Mouse (Mus musculus) liver, embryonic 16.5 days (tissue): ENCODE results near the gene Spdye4c. TPM values are rescaled to one million over a fixed set of nuclear protein-coding genes. Genes with fewer than 3 reads are reported as not detected.

Experiments used
- ATAC-seq: fragments of 200-750 bp; cut with Nextera tagmentation; 2 replicates; pipeline ENCODE4 v1.8.0; 2017; ENCODE audit warnings: low read depth, mild to moderate bottlenecking, moderate number of reproducible peaks, moderate library complexity
- H3K27ac ChIP-seq: fragments of 300-500 bp; sonication (generic); 2 replicates; pipeline ENCODE4 v1.5.1; 2014; ENCODE audit warnings: mild to moderate bottlenecking, low read length
- H3K27me3 ChIP-seq: fragments of 300-500 bp; sonication (generic); 2 replicates; pipeline ENCODE4 v1.6.1; 2014; ENCODE audit warnings: low read depth, low read length, mixed read lengths; ENCODE audit not compliant: control insufficient read depth, insufficient read depth
- H3K36me3 ChIP-seq: fragments of 300-500 bp; sonication (generic); 2 replicates; pipeline ENCODE4 v1.6.1; 2014; ENCODE audit warnings: mild to moderate bottlenecking; ENCODE audit not compliant: control insufficient read depth, insufficient read depth
- H3K4me1 ChIP-seq: fragments of 300-500 bp; sonication (generic); 2 replicates; pipeline ENCODE4 v1.6.1; 2014; ENCODE audit warnings: low read depth, low read length, mixed read lengths; ENCODE audit not compliant: control insufficient read depth
- H3K4me2 ChIP-seq: fragments of 300-500 bp; sonication (generic); 2 replicates; pipeline ENCODE4 v1.6.1; 2014; ENCODE audit warnings: low read depth, low read length, mixed read lengths
- H3K4me3 ChIP-seq: fragments of 300-500 bp; sonication (generic); 2 replicates; pipeline ENCODE4 v1.5.1; 2014; ENCODE audit warnings: low read depth, mild to moderate bottlenecking, low read length
- H3K9ac ChIP-seq: fragments of 300-500 bp; sonication (generic); 2 replicates; pipeline ENCODE4 v1.6.1; 2014; ENCODE audit warnings: low read depth, low read length
- H3K9me3 ChIP-seq: fragments of 300-500 bp; sonication (generic); replicated peaks from 2 replicates; pipeline ENCODE4 v1.6.1; 2016; ENCODE audit warnings: low read length; ENCODE audit not compliant: control insufficient read depth
- WGBS: fragments of 180-500 bp; shearing (Covaris S2); extraction: QIAGEN DNeasy Blood & Tissue Kit; methylation state at CpG from one replicate; pipeline ENCODE4 v1.1.7; 2014; ENCODE audit not compliant: insufficient replicate concordance; 5-methylcytosine and 5-hydroxymethylcytosine counted together
- polyA plus RNA-seq: library from polyadenylated mRNA; unstranded; fragments of >200 nt; fragmentation: Nextera tagmentation; extraction: Ambion mirVana; gene quantifications from 2 replicates; pipeline ENCODE4 v1.2.1, GENCODE M21; 2015

The Spdye4c gene
- polyA plus RNA-seq, 1 experiment from 2014 or later = not detected

- Histone ChIP-seq H3K27ac (no peak overlapping the region), H3K4me3 (no peak overlapping the region), H3K4me1 (no peaks in the 10 kb centered on the region), H3K4me2 (no peak overlapping the region), H3K27me3 (no peaks in the 10 kb centered on the region), H3K36me3 (no peaks in the 10 kb centered on the region), H3K9me3 (no peaks in the 10 kb centered on the region), H3K9ac (no peak overlapping the region)
- no peak for ATAC-seq
- WGBS = 57% methylated on average over 8 of the region's 8 CpGs
Measured at GRCm38 (mm10) chr2:128552798-128553720, 38.0 kb upstream of the Spdye4c start.

DNA sequence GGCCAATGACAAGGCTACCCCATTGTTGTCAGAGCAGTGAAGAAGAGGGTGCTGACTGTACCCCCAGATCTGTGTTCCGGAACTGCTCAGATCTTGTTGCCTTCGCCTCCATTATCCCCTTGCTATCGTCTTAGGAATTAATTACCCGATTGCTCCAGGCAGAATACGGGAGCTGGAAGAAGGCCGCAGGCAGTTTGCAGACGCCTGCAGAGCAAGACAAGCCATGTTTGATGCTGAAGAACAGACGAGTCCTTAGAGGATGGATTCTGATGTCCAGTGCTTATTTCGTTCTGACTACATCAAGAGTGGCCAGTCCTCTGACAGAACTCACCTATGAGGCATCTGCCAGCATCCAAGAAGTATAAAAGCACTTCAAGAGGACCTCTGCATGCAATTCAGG is 35.9 kb upstream of the Spdye4c start:
- no peak for ATAC-seq
- no peaks in the 10 kb centered on the region for H3K36me3 ChIP-seq
- 63% methylated on average over 9 of the region's 9 CpGs for WGBS
- H3K4me3 ChIP-seq = no peak overlapping the region
- no peak overlapping the region for H3K9ac ChIP-seq
- H3K4me2 ChIP-seq = no peak overlapping the region
- no peaks in the 10 kb centered on the region for H3K27me3 ChIP-seq
- no peaks in the 10 kb centered on the region for H3K4me1 ChIP-seq
- no peak overlapping the region for H3K27ac ChIP-seq
- no peaks in the 10 kb centered on the region for H3K9me3 ChIP-seq

- Histone ChIP-seq H3K27me3 (no peaks in the 10 kb centered on the region), H3K9me3 (no peaks in the 10 kb centered on the region), H3K4me1 (no peaks in the 10 kb centered on the region; the same call in 1 of the 2 replicates), H3K27ac (no peak overlapping the region), H3K9ac (no peak overlapping the region), H3K4me2 (no peak overlapping the region), H3K4me3 (no peak overlapping the region), H3K36me3 (no peaks in the 10 kb centered on the region)
- ATAC-seq = no peak
- WGBS = 55% methylated on average over 3 of the region's 3 CpGs
Measured at GRCm38 (mm10) chr2:128564195-128564594, 26.8 kb upstream of the Spdye4c start.

- ATAC-seq = no peak
- WGBS = 63% methylated on average over 8 of the region's 8 CpGs
Measured at GRCm38 (mm10) chr2:128565904-128566303, 25.1 kb upstream of the Spdye4c start.

DNA sequence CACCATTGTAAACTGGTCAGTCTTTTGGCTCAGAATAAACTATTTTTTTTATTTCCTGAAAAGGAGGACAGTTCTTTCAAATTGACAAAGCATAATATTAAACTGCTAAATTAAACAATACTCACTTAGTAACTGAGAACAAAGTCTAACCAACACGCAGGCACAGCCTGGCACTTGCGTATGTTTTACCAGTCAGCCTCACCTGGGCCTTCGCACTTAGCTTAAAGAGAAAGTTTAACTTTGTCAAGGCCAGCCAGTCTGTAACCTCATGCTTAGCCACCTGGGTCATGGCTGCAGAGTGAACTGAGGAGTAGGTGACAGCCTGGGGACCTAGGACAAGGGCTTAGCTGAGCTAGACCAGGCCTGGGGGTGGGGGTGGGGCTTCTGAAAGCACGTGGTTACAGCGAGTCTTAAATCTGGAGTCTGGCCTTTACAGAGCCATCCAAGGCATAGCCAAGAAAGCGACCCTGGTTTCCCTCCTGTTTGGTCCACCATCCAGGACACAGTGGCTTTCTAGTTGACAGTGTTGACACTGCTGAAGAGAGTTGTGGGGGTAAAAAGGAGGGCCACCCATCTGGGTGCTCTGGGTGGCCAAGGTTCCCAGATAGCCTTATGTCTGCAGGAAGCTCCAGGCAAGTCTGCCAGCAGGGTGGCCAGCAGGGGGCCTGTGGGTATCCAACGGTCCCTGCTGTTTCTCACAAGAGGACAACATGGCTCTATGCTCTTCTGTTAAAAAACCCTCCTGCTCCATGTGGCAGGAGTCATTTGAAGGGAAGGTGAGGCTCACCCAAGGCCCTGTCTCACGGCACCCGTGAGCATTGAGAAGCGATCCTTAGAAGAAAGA is 24.5 kb upstream of the Spdye4c start:
- 0 out of 2 replicates have a peak, but pooled peaks have one; percentile 30 for ATAC-seq
- no peaks in the 10 kb centered on the region; the same call in 1 of the 2 replicates for H3K4me1 ChIP-seq
- no peak overlapping the region for H3K27ac ChIP-seq

More at GRCm38 (mm10) chr2:128565904-128566303, 25.1 kb upstream of the Spdye4c start:
- H3K4me3 ChIP-seq = no peak overlapping the region
- no peaks in the 10 kb centered on the region; the same call in 1 of the 2 replicates for H3K4me1 ChIP-seq
- H3K27me3 ChIP-seq = no peaks in the 10 kb centered on the region
- H3K9me3 ChIP-seq = no peaks in the 10 kb centered on the region
- no peak overlapping the region for H3K9ac ChIP-seq
- H3K4me2 ChIP-seq = no peak overlapping the region
- H3K27ac ChIP-seq = no peak overlapping the region
- H3K36me3 ChIP-seq = no peaks in the 10 kb centered on the region

GRCm38 (mm10) chr2:128568018-128568417 is 23.0 kb upstream of the Spdye4c start:
- WGBS = 42% methylated on average over 6 of the region's 6 CpGs
- H3K36me3 ChIP-seq = no peaks in the 10 kb centered on the region
- no peak overlapping the region for H3K9ac ChIP-seq
- no peak overlapping the region for H3K4me2 ChIP-seq
- H3K27ac ChIP-seq = no peak overlapping the region
- H3K9me3 ChIP-seq = no peaks in the 10 kb centered on the region
- H3K4me3 ChIP-seq = no peak overlapping the region
- peak; percentile 83 for ATAC-seq
- no peaks in the 10 kb centered on the region for H3K27me3 ChIP-seq
- H3K4me1 ChIP-seq = no peaks in the 10 kb centered on the region; the same call in 1 of the 2 replicates

More for the DNA sequence above, 24.5 kb upstream of the Spdye4c start:
- Histone ChIP-seq H3K9me3 (no peaks in the 10 kb centered on the region), H3K4me3 (no peak overlapping the region), H3K4me2 (no peak overlapping the region), H3K9ac (no peak overlapping the region), H3K27me3 (no peaks in the 10 kb centered on the region), H3K36me3 (no peaks in the 10 kb centered on the region)
- WGBS = 63% methylated on average over 10 of the region's 10 CpGs

GRCm38 (mm10) chr2:128568490-128568889 is 22.5 kb upstream of the Spdye4c start:
- 37% methylated on average over 4 of the region's 4 CpGs for whole genome bisulfite sequencing

DNA sequence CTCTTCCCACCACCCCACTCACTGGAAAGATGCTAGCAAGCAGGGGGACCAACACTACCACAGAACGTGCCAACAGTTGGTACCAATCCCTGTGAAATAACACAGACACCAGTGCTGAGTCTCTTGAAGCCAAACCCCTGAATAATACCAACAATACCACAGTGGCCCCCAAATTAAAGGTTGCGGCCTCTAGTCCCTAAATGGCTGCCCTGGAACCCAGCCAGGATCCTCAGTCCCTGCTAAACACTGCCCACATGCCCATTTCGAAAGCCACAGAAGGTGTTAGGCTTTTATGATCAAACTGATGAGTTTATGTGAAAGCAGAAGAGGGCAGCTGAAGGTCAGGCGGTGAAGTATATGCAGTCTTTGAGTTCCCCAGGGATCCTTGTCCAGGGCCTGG is 20.0 kb upstream of the Spdye4c start:
- Histone ChIP-seq H3K9ac (no peak overlapping the region), H3K4me3 (no peak overlapping the region), H3K27me3 (no peaks in the 10 kb centered on the region), H3K9me3 (no peaks in the 10 kb centered on the region), H3K4me1 (no peaks in the 10 kb centered on the region; the same call in 1 of the 2 replicates), H3K4me2 (no peak overlapping the region), H3K36me3 (no peaks in the 10 kb centered on the region), H3K27ac (no peak overlapping the region)
- whole genome bisulfite sequencing = 63% methylated on average over 4 of the region's 4 CpGs
- ATAC-seq = no peak

More at GRCm38 (mm10) chr2:128568490-128568889, 22.5 kb upstream of the Spdye4c start:
- no peak for ATAC-seq
- H3K27me3 ChIP-seq = no peaks in the 10 kb centered on the region
- H3K36me3 ChIP-seq = no peaks in the 10 kb centered on the region
- no peak overlapping the region for H3K4me3 ChIP-seq
- no peaks in the 10 kb centered on the region; the same call in 1 of the 2 replicates for H3K4me1 ChIP-seq
- H3K9ac ChIP-seq = no peak overlapping the region
- no peak overlapping the region for H3K27ac ChIP-seq
- H3K4me2 ChIP-seq = no peak overlapping the region
- H3K9me3 ChIP-seq = no peaks in the 10 kb centered on the region
